Mouse (Mus musculus) liver, embryonic 16.5 days (tissue): Measurements from ENCODE around the gene Eloa. TPM values are rescaled to one million over a fixed set of nuclear protein-coding genes. Genes with fewer than 3 reads are reported as not detected.
A peak's percentile ranks its signal among the peaks of the same experiment; 100 is the strongest.

Experiments used
- ATAC-seq: fragments of 200-750 bp; cut with Nextera tagmentation; 2 replicates; pipeline ENCODE4 v1.8.0; 2017; ENCODE audit warnings: low read depth, mild to moderate bottlenecking, moderate number of reproducible peaks, moderate library complexity
- H3K27ac ChIP-seq: fragments of 300-500 bp; sonication (generic); 2 replicates; pipeline ENCODE4 v1.5.1; 2014; ENCODE audit warnings: mild to moderate bottlenecking, low read length
- H3K27me3 ChIP-seq: fragments of 300-500 bp; sonication (generic); 2 replicates; pipeline ENCODE4 v1.6.1; 2014; ENCODE audit warnings: low read depth, low read length, mixed read lengths; ENCODE audit not compliant: control insufficient read depth, insufficient read depth
- H3K36me3 ChIP-seq: fragments of 300-500 bp; sonication (generic); 2 replicates; pipeline ENCODE4 v1.6.1; 2014; ENCODE audit warnings: mild to moderate bottlenecking; ENCODE audit not compliant: control insufficient read depth, insufficient read depth
- H3K4me1 ChIP-seq: fragments of 300-500 bp; sonication (generic); 2 replicates; pipeline ENCODE4 v1.6.1; 2014; ENCODE audit warnings: low read depth, low read length, mixed read lengths; ENCODE audit not compliant: control insufficient read depth
- H3K4me2 ChIP-seq: fragments of 300-500 bp; sonication (generic); 2 replicates; pipeline ENCODE4 v1.6.1; 2014; ENCODE audit warnings: low read depth, low read length, mixed read lengths
- H3K4me3 ChIP-seq: fragments of 300-500 bp; sonication (generic); 2 replicates; pipeline ENCODE4 v1.5.1; 2014; ENCODE audit warnings: low read depth, mild to moderate bottlenecking, low read length
- H3K9ac ChIP-seq: fragments of 300-500 bp; sonication (generic); 2 replicates; pipeline ENCODE4 v1.6.1; 2014; ENCODE audit warnings: low read depth, low read length
- H3K9me3 ChIP-seq: fragments of 300-500 bp; sonication (generic); replicated peaks from 2 replicates; pipeline ENCODE4 v1.6.1; 2016; ENCODE audit warnings: low read length; ENCODE audit not compliant: control insufficient read depth
- WGBS: fragments of 180-500 bp; shearing (Covaris S2); extraction: QIAGEN DNeasy Blood & Tissue Kit; methylation state at CpG from one replicate; pipeline ENCODE4 v1.1.7; 2014; ENCODE audit not compliant: insufficient replicate concordance; 5-methylcytosine and 5-hydroxymethylcytosine counted together
- polyA plus RNA-seq: library from polyadenylated mRNA; unstranded; fragments of >200 nt; fragmentation: Nextera tagmentation; extraction: Ambion mirVana; gene quantifications from 2 replicates; pipeline ENCODE4 v1.2.1, GENCODE M21; 2015

The Eloa gene
- polyA plus RNA-seq, 1 experiment from 2014 or later: 29.1 TPM

- peak overlapping the region; percentile 70; the same call in 1 of the 2 replicates for H3K4me2 ChIP-seq
- no peaks in the 10 kb centered on the region for H3K9me3 ChIP-seq
- H3K36me3 ChIP-seq: peaks cover 27% of the 10 kb centered on the region
- no peak for ATAC-seq
- H3K27me3 ChIP-seq: no peaks in the 10 kb centered on the region; the same call in 1 of the 2 replicates
- H3K4me1 ChIP-seq: peaks cover 23% of the 10 kb centered on the region
- 67% methylated on average over 5 of the region's 5 CpGs for WGBS
- H3K9ac ChIP-seq: no peak overlapping the region
- no peak overlapping the region for H3K27ac ChIP-seq
- no peak overlapping the region for H3K4me3 ChIP-seq
These were observed 32.3 kb upstream of the Eloa start for GRCm38 (mm10) chr4:136053843-136054242.

DNA sequence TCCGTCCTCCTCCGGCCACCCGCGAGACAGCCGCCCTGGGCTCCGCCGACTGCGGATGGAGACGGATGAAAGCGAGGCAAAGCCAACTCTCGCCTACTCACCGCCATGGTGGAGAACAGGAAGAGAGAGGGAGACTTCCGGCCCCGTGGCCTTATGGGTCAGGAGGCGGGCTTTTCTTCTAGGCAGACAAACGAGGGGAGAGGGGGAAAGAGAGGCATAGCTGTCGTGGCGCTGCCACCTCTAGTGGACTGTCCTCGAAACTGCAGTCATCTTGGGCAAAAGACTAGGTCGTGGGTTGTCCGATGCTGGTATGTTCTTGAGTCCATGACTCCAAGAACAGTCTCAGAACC lies 31.7 kb upstream of the Eloa start, which contains the start of gene Rpl11:
Gene Rpl11, minus strand, starts transcription at position 182 of the 350 bp plus-strand sequence.
- whole genome bisulfite sequencing: under 1% methylated on average over 21 of the region's 21 CpGs
- Histone ChIP-seq H3K4me3 (peak within 1 kb of the TSS; percentile 93), H3K27ac (peak within 1 kb of the TSS; percentile 68), H3K27me3 (no peaks in the 10 kb centered on the region; the same call in 1 of the 2 replicates), H3K4me2 (peak within 1 kb of the TSS; percentile 70), H3K4me1 (peaks cover 23% of the 10 kb centered on the region), H3K9me3 (no peaks in the 10 kb centered on the region), H3K36me3 (peaks cover 34% of the 10 kb centered on the region), H3K9ac (peak within 1 kb of the TSS; percentile 93)
- peak; percentile 97 for ATAC-seq

GRCm38 (mm10) chr4:136052534-136053246 lies 31.1 kb upstream of the Eloa start:
- Histone ChIP-seq H3K4me1 (peaks cover 23% of the 10 kb centered on the region), H3K27ac (peak overlapping the region; percentile 68), H3K9ac (peak overlapping the region; percentile 93), H3K4me2 (peak overlapping the region; percentile 70), H3K4me3 (peak overlapping the region; percentile 93), H3K9me3 (no peaks in the 10 kb centered on the region), H3K27me3 (no peaks in the 10 kb centered on the region; the same call in 1 of the 2 replicates), H3K36me3 (peaks cover 34% of the 10 kb centered on the region)
- under 1% methylated on average over 50 of the region's 50 CpGs for WGBS
- ATAC-seq: peak; percentile 58

GRCm38 (mm10) chr4:136052060-136052459 lies 30.5 kb upstream of the Eloa start:
- Histone ChIP-seq H3K4me1 (peaks cover 23% of the 10 kb centered on the region), H3K36me3 (peaks cover 34% of the 10 kb centered on the region), H3K27me3 (no peaks in the 10 kb centered on the region; the same call in 1 of the 2 replicates), H3K9ac (peak overlapping the region; percentile 93), H3K4me2 (peak overlapping the region; percentile 70), H3K4me3 (peak overlapping the region; percentile 93), H3K27ac (no peak overlapping the region), H3K9me3 (no peaks in the 10 kb centered on the region)
- 2% methylated on average over 3 of the region's 3 CpGs for WGBS
- ATAC-seq: no peak

DNA sequence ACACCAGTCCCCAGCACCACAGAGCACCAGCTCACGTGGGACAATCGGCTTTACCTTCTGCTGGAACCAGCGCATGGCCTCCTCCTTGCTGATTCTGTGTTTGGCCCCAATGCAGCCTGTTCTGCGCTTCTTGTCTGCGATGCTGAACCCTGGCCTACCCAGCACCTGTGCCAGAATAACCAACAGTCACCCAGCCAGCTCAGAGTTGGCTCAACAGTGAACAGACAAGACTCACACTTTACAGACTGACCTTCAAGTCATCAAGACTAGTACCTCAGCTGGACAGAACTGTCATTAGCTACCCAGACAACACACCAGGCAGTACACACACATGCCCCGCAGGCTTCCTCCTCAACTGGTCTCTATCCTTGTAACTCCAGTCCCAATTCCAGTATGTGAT lies 28.7 kb upstream of the Eloa start:
- Histone ChIP-seq H3K4me2 (no peak overlapping the region), H3K4me1 (peaks cover 23% of the 10 kb centered on the region), H3K9ac (no peak overlapping the region), H3K4me3 (no peak overlapping the region), H3K27me3 (no peaks in the 10 kb centered on the region), H3K9me3 (no peaks in the 10 kb centered on the region), H3K27ac (no peak overlapping the region), H3K36me3 (peaks cover 34% of the 10 kb centered on the region)
- ATAC-seq: no peak
- 86% methylated on average over 6 of the region's 6 CpGs for WGBS

GRCm38 (mm10) chr4:136048291-136049032 lies 26.9 kb upstream of the Eloa start:
- ATAC-seq: peak; percentile 26; the same call in 1 of the 2 replicates
- H3K9me3 ChIP-seq: no peaks in the 10 kb centered on the region
- H3K27me3 ChIP-seq: no peaks in the 10 kb centered on the region
- WGBS: 56% methylated on average over 4 of the region's 4 CpGs
- H3K27ac ChIP-seq: no peak overlapping the region
- peaks cover 20% of the 10 kb centered on the region for H3K4me1 ChIP-seq
- H3K4me2 ChIP-seq: no peak overlapping the region
- no peak overlapping the region for H3K4me3 ChIP-seq
- peaks cover 34% of the 10 kb centered on the region for H3K36me3 ChIP-seq
- no peak overlapping the region for H3K9ac ChIP-seq

GRCm38 (mm10) chr4:136047626-136048025 lies 26.1 kb upstream of the Eloa start:
- peaks cover 18% of the 10 kb centered on the region for H3K4me1 ChIP-seq
- H3K36me3 ChIP-seq: peaks cover 34% of the 10 kb centered on the region
- H3K9me3 ChIP-seq: no peaks in the 10 kb centered on the region
- no peak overlapping the region for H3K27ac ChIP-seq
- no peak for ATAC-seq
- no peak overlapping the region for H3K4me3 ChIP-seq
- no peaks in the 10 kb centered on the region for H3K27me3 ChIP-seq
- WGBS: 55% methylated on average over 4 of the region's 4 CpGs
- no peak overlapping the region for H3K4me2 ChIP-seq
- no peak overlapping the region for H3K9ac ChIP-seq

DNA sequence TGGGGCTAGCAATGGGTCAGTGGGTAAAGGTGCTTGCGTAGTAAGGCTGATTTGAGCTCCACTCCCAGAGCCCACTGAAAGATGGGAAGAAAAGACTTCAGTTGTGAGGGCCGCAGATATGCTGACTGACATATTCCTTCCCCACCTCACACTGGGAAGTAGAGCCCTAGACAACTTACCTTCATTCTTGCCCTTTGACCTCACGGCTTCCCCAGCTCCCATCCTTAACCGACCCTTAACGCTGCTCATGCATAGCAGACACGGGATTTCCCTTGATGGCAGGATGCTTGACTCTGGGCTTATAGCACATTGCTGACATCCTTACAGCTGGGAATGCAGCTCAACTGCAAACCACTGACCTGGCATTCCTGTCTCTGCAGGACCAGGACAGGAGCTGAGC lies 25.3 kb upstream of the Eloa start:
- no peak overlapping the region for H3K4me3 ChIP-seq
- no peak overlapping the region for H3K4me2 ChIP-seq
- H3K36me3 ChIP-seq: peaks cover 34% of the 10 kb centered on the region
- H3K9ac ChIP-seq: no peak overlapping the region
- ATAC-seq: no peak
- H3K27me3 ChIP-seq: no peaks in the 10 kb centered on the region
- no peaks in the 10 kb centered on the region for H3K9me3 ChIP-seq
- no peak overlapping the region for H3K27ac ChIP-seq
- WGBS: 74% methylated on average over 6 of the region's 6 CpGs
- H3K4me1 ChIP-seq: peaks cover 15% of the 10 kb centered on the region

GRCm38 (mm10) chr4:136045091-136045490 lies 23.5 kb upstream of the Eloa start:
- H3K27ac ChIP-seq: no peak overlapping the region
- H3K27me3 ChIP-seq: no peaks in the 10 kb centered on the region
- H3K4me1 ChIP-seq: no peaks in the 10 kb centered on the region; the same call in 1 of the 2 replicates
- no peaks in the 10 kb centered on the region for H3K9me3 ChIP-seq
- H3K4me3 ChIP-seq: no peak overlapping the region
- WGBS: 75% methylated on average over 5 of the region's 5 CpGs
- no peak overlapping the region for H3K9ac ChIP-seq
- no peak overlapping the region for H3K4me2 ChIP-seq
- H3K36me3 ChIP-seq: peaks cover 19% of the 10 kb centered on the region
- no peak for ATAC-seq
